Mouse (Mus musculus) MEL (cell line): ENCODE measurements around the gene Adam33. TPM values are rescaled to one million over a fixed set of nuclear protein-coding genes. Genes with fewer than 3 reads are reported as not detected.

ENCODE experiments used
- DNase-seq: peaks from one replicate; pipeline ENCODE4 v3.0.0; 2011; ENCODE audit warnings: low read depth, low spot score
- H3K27ac ChIP-seq: 2 replicates; pipeline ENCODE4 v1.5.1; 2012; ENCODE audit warnings: low read depth, mild to moderate bottlenecking, control low read depth, low read length, moderate library complexity; ENCODE audit not compliant: control insufficient read depth
- H3K27me3 ChIP-seq, 2 experiments: fragments of 150-350 bp in 1 of 2; sonication (generic) in 1 of 2; 2 replicates each; pipeline ENCODE4 v1.6.1; 2012; ENCODE audit warnings: low read length in 2 of 2, mild to moderate bottlenecking in 2 of 2, improper control_type of control experiment in 1 of 2, moderate library complexity in 1 of 2; ENCODE audit not compliant: insufficient read depth in 2 of 2, control insufficient read depth in 1 of 2
- H3K36me3 ChIP-seq, 2 experiments: 2 replicates each; pipeline ENCODE4 v1.6.1; 2012 to 2014; ENCODE audit warnings: low read length in 2 of 2, improper control_type of control experiment in 1 of 2, inconsistent platforms in 1 of 2, mild to moderate bottlenecking in 1 of 2; ENCODE audit not compliant: insufficient read depth in 2 of 2, control insufficient read depth in 1 of 2
- H3K4me1 ChIP-seq, 2 experiments: fragments of 150-350 bp in 1 of 2; sonication (generic) in 1 of 2; 2 replicates each; pipeline ENCODE4 v1.6.1; 2012; ENCODE audit warnings: low read length in 2 of 2, improper control_type of control experiment in 1 of 2, mild to moderate bottlenecking in 1 of 2; ENCODE audit not compliant: insufficient read depth in 2 of 2, control insufficient read depth in 1 of 2
- H3K4me3 ChIP-seq, 2 experiments: fragments of 150-350 bp in 1 of 2; sonication (generic) in 1 of 2; 2 replicates each; pipeline ENCODE4 v1.5.1; 2012; ENCODE audit warnings: low read depth in 2 of 2, low read length in 2 of 2, mild to moderate bottlenecking in 2 of 2, moderate library complexity in 2 of 2, control low read depth in 1 of 2, improper control_type of control experiment in 1 of 2; ENCODE audit not compliant: control insufficient read depth in 1 of 2, insufficient read depth in 1 of 2
- H3K79me2 ChIP-seq: 2 replicates; pipeline ENCODE4 v1.6.1; 2012; ENCODE audit warnings: mild to moderate bottlenecking, low read length, moderate library complexity; ENCODE audit not compliant: control insufficient read depth, poor library complexity, insufficient read depth
- H3K9ac ChIP-seq: 2 replicates; pipeline ENCODE4 v1.6.1; 2012; ENCODE audit warnings: low read depth, mild to moderate bottlenecking, control low read depth, low read length, moderate library complexity; ENCODE audit not compliant: control insufficient read depth, poor library complexity, severe bottlenecking
- H3K9me3 ChIP-seq: fragments of 150-350 bp; sonication (generic); replicated peaks from 2 replicates; pipeline ENCODE4 v1.6.1; 2012; ENCODE audit warnings: mild to moderate bottlenecking, low read length, improper control_type of control experiment, moderate library complexity; ENCODE audit not compliant: insufficient read depth
- BHLHE40 ChIP-seq: IDR thresholded peaks from 2 replicates; pipeline ENCODE4 v1.6.1; 2012; ENCODE audit warnings: low read depth, mild to moderate bottlenecking, inconsistent platforms, low read length, improper control_type of control experiment, borderline replicate concordance
- CHD1 ChIP-seq: IDR thresholded peaks from 2 replicates; pipeline ENCODE4 v1.6.1; 2012; ENCODE audit warnings: low read depth, mild to moderate bottlenecking, inconsistent platforms, low read length, improper control_type of control experiment
- CTCF ChIP-seq, 3 experiments: IDR thresholded peaks in 2 of 3; conservative IDR thresholded peaks in 1 of 3; 2 replicates each; pipeline ENCODE4 v1.5.1; 2011 to 2012; ENCODE audit warnings: low read length in 3 of 3, low read depth in 2 of 3, mild to moderate bottlenecking in 2 of 3, improper control_type of control experiment in 1 of 3, inconsistent platforms in 1 of 3, mixed read lengths in 1 of 3, moderate library complexity in 1 of 3; ENCODE audit not compliant: control insufficient read depth in 1 of 3, insufficient read depth in 1 of 3, poor library complexity in 1 of 3, severe bottlenecking in 1 of 3
- ELF1 ChIP-seq: IDR thresholded peaks from 2 replicates; pipeline ENCODE4 v1.6.1; 2014; ENCODE audit warnings: low read depth, mild to moderate bottlenecking, inconsistent platforms, low read length, improper control_type of control experiment, moderate library complexity
- ETS1 ChIP-seq: IDR thresholded peaks from 2 replicates; pipeline ENCODE4 v1.6.1; 2012; ENCODE audit warnings: low read depth, mild to moderate bottlenecking, inconsistent platforms, low read length, improper control_type of control experiment, moderate library complexity
- GABPA ChIP-seq: IDR thresholded peaks from 2 replicates; pipeline ENCODE4 v1.6.1; 2012; ENCODE audit warnings: low read depth, mild to moderate bottlenecking, inconsistent platforms, low read length, improper control_type of control experiment, moderate library complexity
- GATA1 ChIP-seq: IDR thresholded peaks from 2 replicates; pipeline ENCODE4 v1.6.1; 2011; ENCODE audit warnings: low read depth, low read length, improper control_type of control experiment
- HCFC1 ChIP-seq: IDR thresholded peaks from 2 replicates; pipeline ENCODE4 v1.6.1; 2012; ENCODE audit warnings: low read depth, mild to moderate bottlenecking, inconsistent platforms, low read length, improper control_type of control experiment, moderate library complexity
- JUND ChIP-seq: IDR thresholded peaks from 2 replicates; pipeline ENCODE4 v1.6.1; 2011; ENCODE audit warnings: low read depth, mild to moderate bottlenecking, improper control_type of control experiment, low read length
- MAFK ChIP-seq: IDR thresholded peaks from 2 replicates; pipeline ENCODE4 v1.6.1; 2011; ENCODE audit warnings: low read depth, mild to moderate bottlenecking, low read length, improper control_type of control experiment, borderline replicate concordance
- MAX ChIP-seq: IDR thresholded peaks from 2 replicates; pipeline ENCODE4 v1.6.1; 2011; ENCODE audit warnings: low read length, improper control_type of control experiment
- MEF2A ChIP-seq: IDR thresholded peaks from 2 replicates; pipeline ENCODE4 v1.6.1; 2014; ENCODE audit warnings: low read depth, mild to moderate bottlenecking, inconsistent platforms, low read length, improper control_type of control experiment; ENCODE audit not compliant: poor library complexity, insufficient replicate concordance, severe bottlenecking; ENCODE audit errors: extremely low read depth
- MXI1 ChIP-seq: IDR thresholded peaks from 2 replicates; pipeline ENCODE4 v1.6.1; 2011; ENCODE audit warnings: mild to moderate bottlenecking, low read depth, low read length, improper control_type of control experiment
- MYC ChIP-seq: IDR thresholded peaks from 2 replicates; pipeline ENCODE4 v1.6.1; 2011; ENCODE audit warnings: low read depth, mild to moderate bottlenecking, low read length, improper control_type of control experiment, moderate library complexity
- NELFE ChIP-seq: IDR thresholded peaks from 2 replicates; pipeline ENCODE4 v1.6.1; 2011; ENCODE audit warnings: low read depth, low read length, improper control_type of control experiment
- NRF1 ChIP-seq: IDR thresholded peaks from 2 replicates; pipeline ENCODE4 v1.6.1; 2014; ENCODE audit warnings: low read depth, mild to moderate bottlenecking, inconsistent platforms, low read length, improper control_type of control experiment, moderate library complexity; ENCODE audit not compliant: poor library complexity, insufficient read depth, severe bottlenecking
- POLR2A ChIP-seq, 2 experiments: IDR thresholded peaks; 2 replicates each; pipeline ENCODE4 v1.6.1; 2011 to 2012; ENCODE audit warnings: low read length in 2 of 2, mild to moderate bottlenecking in 2 of 2, control low read depth in 1 of 2, improper control_type of control experiment in 1 of 2, low read depth in 1 of 2, moderate library complexity in 1 of 2; ENCODE audit not compliant: control insufficient read depth in 1 of 2, insufficient read depth in 1 of 2, poor library complexity in 1 of 2
- POLR2AphosphoS5 ChIP-seq: IDR thresholded peaks from 2 replicates; pipeline ENCODE4 v1.6.1; 2012; ENCODE audit warnings: low read depth, borderline replicate concordance, mild to moderate bottlenecking, inconsistent platforms, low read length, moderate library complexity, mixed read lengths
- RAD21 ChIP-seq: IDR thresholded peaks from 2 replicates; pipeline ENCODE4 v1.6.1; 2011; ENCODE audit warnings: mild to moderate bottlenecking, low read depth, low read length, improper control_type of control experiment
- RCOR1 ChIP-seq: IDR thresholded peaks from 2 replicates; pipeline ENCODE4 v1.6.1; 2012; ENCODE audit warnings: low read depth, mild to moderate bottlenecking, inconsistent platforms, low read length, improper control_type of control experiment
- SIN3A ChIP-seq: IDR thresholded peaks from 2 replicates; pipeline ENCODE4 v1.6.1; 2012; ENCODE audit warnings: low read length, improper control_type of control experiment, inconsistent platforms
- SMC3 ChIP-seq: IDR thresholded peaks from 2 replicates; pipeline ENCODE4 v1.6.1; 2011; ENCODE audit warnings: low read depth, low read length, improper control_type of control experiment
- TAL1 ChIP-seq: IDR thresholded peaks from 2 replicates; pipeline ENCODE4 v1.6.1; 2012; ENCODE audit warnings: mild to moderate bottlenecking, inconsistent platforms, low read length, moderate library complexity, mixed read lengths
- USF1 ChIP-seq: IDR thresholded peaks from 2 replicates; pipeline ENCODE4 v1.6.1; 2014; ENCODE audit warnings: low read depth, mild to moderate bottlenecking, inconsistent platforms, low read length, improper control_type of control experiment, moderate library complexity
- ZC3H11A ChIP-seq: IDR thresholded peaks from 2 replicates; pipeline ENCODE4 v1.6.1; 2012; ENCODE audit warnings: low read depth, mild to moderate bottlenecking, inconsistent platforms, low read length, improper control_type of control experiment
- ZKSCAN1 ChIP-seq: IDR thresholded peaks from 2 replicates; pipeline ENCODE4 v1.6.1; 2012; ENCODE audit warnings: low read depth, mild to moderate bottlenecking, inconsistent platforms, low read length, improper control_type of control experiment, moderate library complexity
- ZMIZ1 ChIP-seq: IDR thresholded peaks from 2 replicates; pipeline ENCODE4 v1.6.1; 2012; ENCODE audit warnings: low read depth, mild to moderate bottlenecking, inconsistent platforms, low read length, improper control_type of control experiment, moderate library complexity
- polyA plus RNA-seq, 2 experiments: library from polyadenylated mRNA; stranded (reverse) in 1 of 2; unstranded in 1 of 2; fragments of >175 nt in 1 of 2; fragments of >200 nt in 1 of 2; gene quantifications; 2 replicates each; pipeline versions ENCODE4 v1.2.1 to v1.2.4; 2012; ENCODE audit warnings: low replicate concordance in 2 of 2, low read depth in 1 of 2; ENCODE audit not compliant: insufficient read length in 2 of 2, insufficient read depth in 1 of 2, missing spikeins in 1 of 2
- total RNA-seq: library from RNA; depleted of rRNA; stranded (reverse); fragments of 300-350 nt; gene quantifications from 2 replicates; pipeline ENCODE4 v1.2.3, GENCODE M21; 2012

The Adam33 gene
- total and polyA plus RNA-seq, 3 experiments = 0.12 to 0.28 TPM; not detected in 1

DNA sequence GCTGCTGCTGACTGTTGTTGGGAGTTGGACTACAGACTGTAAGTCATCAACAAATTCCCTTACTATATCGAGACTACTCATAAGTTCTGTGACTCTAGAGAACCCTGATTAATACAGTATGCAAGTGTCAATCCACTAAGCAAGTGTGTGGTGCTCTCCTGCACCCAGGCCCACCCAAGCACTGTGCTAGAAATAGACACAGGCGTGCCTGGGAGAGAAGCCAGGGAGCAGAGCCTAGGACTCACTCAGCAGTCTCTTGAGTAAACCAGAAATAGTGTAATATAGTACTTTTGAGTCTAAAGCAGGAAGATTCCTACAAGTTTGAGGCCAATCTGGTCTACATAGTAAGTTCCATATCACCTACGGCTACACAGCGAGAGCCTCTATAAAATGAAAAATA lies 40.4 kb upstream of the Adam33 start:
- peaks cover 3 to 4% of the 10 kb centered on the region in 2 experiments; a peak in 3 of 4 replicates for H3K27me3 ChIP-seq
- no peaks in the 10 kb centered on the region for H3K36me3 ChIP-seq
- no peak overlapping the region for H3K4me3 ChIP-seq
- no peaks in the 10 kb centered on the region for H3K4me1 ChIP-seq
- no peaks in the 10 kb centered on the region for H3K9me3 ChIP-seq
- DNase-seq = no peak
- no peak overlapping the region for H3K27ac ChIP-seq
- TF ChIP-seq ZC3H11A (no peak), NELFE (no peak), CTCF (IDR thresholded peaks at IDR 0.05 in 2 of 3, conservative IDR thresholded peaks at IDR 0.05 in 1 of 3; ENCODE audit: control insufficient read depth in 1 of 3, insufficient read depth in 1 of 3, low read depth in 2 of 3, low read length in 3 of 3, poor library complexity in 1 of 3, severe bottlenecking in 1 of 3) (no peak), POLR2AphosphoS5 (no peak), MYC (no peak), JUND (no peak), TAL1 (no peak), GATA1 (no peak), NRF1 (no peak), RCOR1 (no peak), ETS1 (no peak), CHD1 (no peak), MAX (no peak), HCFC1 (no peak), RAD21 (no peak), MAFK (no peak)
- H3K9ac ChIP-seq = no peak overlapping the region
- no peaks in the 10 kb centered on the region for H3K79me2 ChIP-seq

DNA sequence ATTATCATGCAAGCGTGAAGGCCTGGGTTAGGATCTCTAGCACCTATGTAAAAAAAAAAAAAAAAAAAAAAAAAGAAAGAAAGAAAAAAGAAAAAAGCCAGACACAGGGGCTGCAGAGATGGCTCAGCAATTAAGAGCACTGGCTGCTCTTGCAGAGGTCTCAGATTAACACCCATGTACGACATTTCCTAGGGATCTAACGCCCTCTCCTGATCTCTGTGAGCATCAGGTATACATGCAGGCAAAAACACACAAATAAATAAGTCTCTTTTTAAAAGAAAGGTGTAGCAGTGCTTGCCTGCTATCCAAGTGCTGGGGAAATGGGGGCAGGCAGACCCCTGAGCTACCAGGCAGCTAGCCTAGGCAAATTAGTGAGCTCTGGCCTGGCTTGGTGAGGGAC lies 37.9 kb upstream of the Adam33 start:
- no peak overlapping the region for H3K9ac ChIP-seq
- DNase-seq = peak; percentile 44
- H3K27me3 ChIP-seq = peaks cover 0 to 1% of the 10 kb centered on the region in 2 experiments; a peak in 1 of 4 replicates
- no peaks in the 10 kb centered on the region for H3K79me2 ChIP-seq
- no peaks in the 10 kb centered on the region for H3K9me3 ChIP-seq
- H3K4me1 ChIP-seq = no peaks in the 10 kb centered on the region
- no peaks in the 10 kb centered on the region for H3K36me3 ChIP-seq
- H3K4me3 ChIP-seq = no peak overlapping the region
- no peak overlapping the region for H3K27ac ChIP-seq
- no peak for TF ChIP-seq POLR2A (IDR thresholded peaks at IDR 0.05; ENCODE audit: control insufficient read depth in 1 of 2, insufficient read depth in 1 of 2, low read depth in 1 of 2, low read length in 2 of 2, poor library complexity in 1 of 2)
- TF ChIP-seq SMC3 = peak; percentile 56
- TF ChIP-seq GATA1 = no peak
- TF ChIP-seq ETS1 = no peak
- TF ChIP-seq SIN3A = no peak
- TF ChIP-seq BHLHE40 = no peak
- peak; percentile 61 for TF ChIP-seq RAD21
- TF ChIP-seq JUND = no peak
- TF ChIP-seq USF1 = no peak
- no peak for TF ChIP-seq ELF1
- TF ChIP-seq MEF2A = no peak
- TF ChIP-seq GABPA = no peak
- no peak for TF ChIP-seq MXI1
- peak; percentile 47 for TF ChIP-seq ZC3H11A
- no peak for TF ChIP-seq ZMIZ1
- TF ChIP-seq CTCF (IDR thresholded peaks at IDR 0.05 in 2 of 3, conservative IDR thresholded peaks at IDR 0.05 in 1 of 3; ENCODE audit: control insufficient read depth in 1 of 3, insufficient read depth in 1 of 3, low read depth in 2 of 3, low read length in 3 of 3, poor library complexity in 1 of 3, severe bottlenecking in 1 of 3) = peak in 2 of 3 experiments; percentile 5 to 55; a peak in 2 of 6 replicates
- TF ChIP-seq CHD1 = no peak
- no peak for TF ChIP-seq POLR2AphosphoS5
- no peak for TF ChIP-seq ZKSCAN1
